Mouse (Mus musculus): Measurements from ENCODE around the gene Cald1. TPM values are rescaled to one million over a fixed set of nuclear protein-coding genes. Genes with fewer than 3 reads are reported as not detected.

The Cald1 gene
- polyA plus RNA-seq, 1 experiment = 403 TPM

DNA sequence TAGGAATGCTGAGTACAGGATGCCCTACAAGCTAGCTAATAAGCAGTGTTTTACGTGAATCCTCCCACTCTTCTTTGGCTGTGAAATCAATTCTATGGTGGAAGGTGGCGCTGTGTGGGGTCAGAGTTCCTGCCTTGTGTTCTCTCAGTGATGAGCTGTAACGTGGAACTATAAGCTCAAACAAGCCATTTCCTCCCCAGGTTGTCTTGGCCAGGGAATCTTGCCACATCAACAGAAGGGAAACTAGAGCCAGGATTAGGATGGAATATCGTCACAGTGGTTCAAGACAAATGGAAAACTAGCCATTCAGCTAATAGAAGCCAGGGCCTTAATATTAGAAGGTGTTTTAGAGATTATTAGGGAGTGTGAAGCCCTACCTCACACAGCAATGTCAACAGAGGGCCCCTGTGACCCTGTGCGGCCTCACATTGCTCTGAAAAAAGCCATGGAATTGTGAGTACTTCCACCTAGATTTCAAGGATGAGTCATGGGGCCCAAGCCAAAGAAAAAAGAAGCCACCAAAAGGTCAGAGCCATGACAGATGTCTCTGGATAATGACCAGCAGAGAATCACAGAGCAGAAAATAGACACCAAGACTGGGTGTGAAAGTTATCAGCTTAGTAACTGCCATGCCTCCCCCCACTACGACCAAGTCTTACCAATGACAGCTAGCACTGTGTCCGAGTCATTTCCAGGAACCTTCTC lies 33.0 kb upstream of the Cald1 start:
- no peaks in the 10 kb centered on the region for H3K27me3 ChIP-seq (ENCODE audit: control insufficient read depth, insufficient read depth, low read length, poor library complexity, severe bottlenecking)
- no peak overlapping the region for H3K27ac ChIP-seq (ENCODE audit: insufficient read depth, low read length)
- no peaks in the 10 kb centered on the region for H3K4me1 ChIP-seq (ENCODE audit: control insufficient read depth, insufficient read depth, low read length)
- no peak overlapping the region for H3K4me3 ChIP-seq (ENCODE audit: low read depth, low read length)
- H3K9me3 ChIP-seq (replicated peaks; ENCODE audit: control insufficient read depth, insufficient read depth, low read length, poor library complexity, severe bottlenecking) = no peaks in the 10 kb centered on the region
- no peak overlapping the region for H3K9ac ChIP-seq (ENCODE audit: low read depth, poor library complexity, severe bottlenecking)
- TF ChIP-seq EP300 (IDR thresholded peaks at IDR 0.05; ENCODE audit: insufficient read depth, low read depth, low read length) = no peak
- TF ChIP-seq CTCF (IDR thresholded peaks at IDR 0.05; ENCODE audit: low read depth, low read length) = no peak
- no peak for TF ChIP-seq POLR2A (IDR thresholded peaks at IDR 0.05; ENCODE audit: insufficient read depth, low read length)
- H3K36me3 ChIP-seq (ENCODE audit: control insufficient read depth, insufficient read depth, low read length, poor library complexity, severe bottlenecking) = no peaks in the 10 kb centered on the region

GRCm38 (mm10) chr6:34567298-34567697 lies 31.0 kb upstream of the Cald1 start:
- Histone ChIP-seq H3K9me3 (replicated peaks; ENCODE audit: control insufficient read depth, insufficient read depth, low read length, poor library complexity, severe bottlenecking) (no peaks in the 10 kb centered on the region; the same call in 1 of the 2 replicates), H3K4me1 (ENCODE audit: control insufficient read depth, insufficient read depth, low read length) (no peaks in the 10 kb centered on the region), H3K36me3 (ENCODE audit: control insufficient read depth, insufficient read depth, low read length, poor library complexity, severe bottlenecking) (no peaks in the 10 kb centered on the region), H3K4me3 (ENCODE audit: low read depth, low read length) (no peak overlapping the region), H3K27me3 (ENCODE audit: control insufficient read depth, insufficient read depth, low read length, poor library complexity, severe bottlenecking) (no peaks in the 10 kb centered on the region), H3K27ac (ENCODE audit: insufficient read depth, low read length) (no peak overlapping the region), H3K9ac (ENCODE audit: low read depth, poor library complexity, severe bottlenecking) (no peak overlapping the region)
- TF ChIP-seq CTCF (IDR thresholded peaks at IDR 0.05; ENCODE audit: low read depth, low read length) (no peak), POLR2A (IDR thresholded peaks at IDR 0.05; ENCODE audit: insufficient read depth, low read length) (no peak), EP300 (IDR thresholded peaks at IDR 0.05; ENCODE audit: insufficient read depth, low read depth, low read length) (no peak)

GRCm38 (mm10) chr6:34579504-34580068 lies 18.7 kb upstream of the Cald1 start:
- TF ChIP-seq CTCF (IDR thresholded peaks at IDR 0.05; ENCODE audit: low read depth, low read length) (no peak), EP300 (IDR thresholded peaks at IDR 0.05; ENCODE audit: insufficient read depth, low read depth, low read length) (no peak), POLR2A (IDR thresholded peaks at IDR 0.05; ENCODE audit: insufficient read depth, low read length) (no peak)
- H3K36me3 ChIP-seq (ENCODE audit: control insufficient read depth, insufficient read depth, low read length, poor library complexity, severe bottlenecking) = no peaks in the 10 kb centered on the region
- no peak overlapping the region for H3K27ac ChIP-seq (ENCODE audit: insufficient read depth, low read length)
- no peaks in the 10 kb centered on the region for H3K9me3 ChIP-seq (replicated peaks; ENCODE audit: control insufficient read depth, insufficient read depth, low read length, poor library complexity, severe bottlenecking)
- H3K9ac ChIP-seq (ENCODE audit: low read depth, poor library complexity, severe bottlenecking) = no peak overlapping the region
- H3K4me1 ChIP-seq (ENCODE audit: control insufficient read depth, insufficient read depth, low read length) = no peaks in the 10 kb centered on the region
- no peaks in the 10 kb centered on the region; the same call in 1 of the 2 replicates for H3K27me3 ChIP-seq (ENCODE audit: control insufficient read depth, insufficient read depth, low read length, poor library complexity, severe bottlenecking)
- H3K4me3 ChIP-seq (ENCODE audit: low read depth, low read length) = no peak overlapping the region

GRCm38 (mm10) chr6:34583365-34583764 lies 14.9 kb upstream of the Cald1 start:
- H3K4me1 ChIP-seq (ENCODE audit: control insufficient read depth, insufficient read depth, low read length) = no peaks in the 10 kb centered on the region
- TF ChIP-seq POLR2A (IDR thresholded peaks at IDR 0.05; ENCODE audit: insufficient read depth, low read length) (no peak), EP300 (IDR thresholded peaks at IDR 0.05; ENCODE audit: insufficient read depth, low read depth, low read length) (no peak), CTCF (IDR thresholded peaks at IDR 0.05; ENCODE audit: low read depth, low read length) (no peak)
- H3K9ac ChIP-seq (ENCODE audit: low read depth, poor library complexity, severe bottlenecking) = no peak overlapping the region
- no peak overlapping the region for H3K4me3 ChIP-seq (ENCODE audit: low read depth, low read length)
- H3K9me3 ChIP-seq (replicated peaks; ENCODE audit: control insufficient read depth, insufficient read depth, low read length, poor library complexity, severe bottlenecking) = no peaks in the 10 kb centered on the region
- H3K27ac ChIP-seq (ENCODE audit: insufficient read depth, low read length) = no peak overlapping the region
- H3K36me3 ChIP-seq (ENCODE audit: control insufficient read depth, insufficient read depth, low read length, poor library complexity, severe bottlenecking) = no peaks in the 10 kb centered on the region
- H3K27me3 ChIP-seq (ENCODE audit: control insufficient read depth, insufficient read depth, low read length, poor library complexity, severe bottlenecking) = no peaks in the 10 kb centered on the region; the same call in 1 of the 2 replicates

GRCm38 (mm10) chr6:34588066-34588465 lies 10.2 kb upstream of the Cald1 start:
- no peak overlapping the region for H3K27ac ChIP-seq (ENCODE audit: insufficient read depth, low read length)
- no peaks in the 10 kb centered on the region for H3K27me3 ChIP-seq (ENCODE audit: control insufficient read depth, insufficient read depth, low read length, poor library complexity, severe bottlenecking)
- H3K9me3 ChIP-seq (replicated peaks; ENCODE audit: control insufficient read depth, insufficient read depth, low read length, poor library complexity, severe bottlenecking) = no peaks in the 10 kb centered on the region
- TF ChIP-seq CTCF (IDR thresholded peaks at IDR 0.05; ENCODE audit: low read depth, low read length) (no peak), POLR2A (IDR thresholded peaks at IDR 0.05; ENCODE audit: insufficient read depth, low read length) (no peak), EP300 (IDR thresholded peaks at IDR 0.05; ENCODE audit: insufficient read depth, low read depth, low read length) (no peak)
- H3K36me3 ChIP-seq (ENCODE audit: control insufficient read depth, insufficient read depth, low read length, poor library complexity, severe bottlenecking) = no peaks in the 10 kb centered on the region
- H3K4me1 ChIP-seq (ENCODE audit: control insufficient read depth, insufficient read depth, low read length) = no peaks in the 10 kb centered on the region
- H3K9ac ChIP-seq (ENCODE audit: low read depth, poor library complexity, severe bottlenecking) = no peak overlapping the region
- H3K4me3 ChIP-seq (ENCODE audit: low read depth, low read length) = no peak overlapping the region

DNA sequence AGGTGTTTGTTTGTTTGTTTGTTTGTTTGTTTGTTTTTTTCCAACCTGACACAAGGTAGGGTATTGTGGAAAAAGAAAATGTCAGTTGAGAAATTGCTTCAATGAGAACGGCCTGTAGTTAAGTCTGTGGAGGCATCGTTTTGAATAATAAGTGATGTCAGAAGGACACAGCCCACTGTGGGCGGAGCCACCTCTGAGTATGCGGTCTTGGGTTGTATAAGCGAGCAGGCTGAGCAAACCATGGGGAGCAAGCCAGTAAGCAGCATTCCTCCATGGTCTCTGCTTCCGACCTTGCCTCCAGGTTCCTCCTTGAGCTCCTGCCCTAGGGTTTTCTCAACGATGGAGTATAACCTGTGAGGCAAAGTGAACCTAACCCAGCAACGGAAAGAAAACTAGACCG lies 7.6 kb upstream of the Cald1 start:
- Histone ChIP-seq H3K9me3 (replicated peaks; ENCODE audit: control insufficient read depth, insufficient read depth, low read length, poor library complexity, severe bottlenecking) (no peaks in the 10 kb centered on the region), H3K27me3 (ENCODE audit: control insufficient read depth, insufficient read depth, low read length, poor library complexity, severe bottlenecking) (no peaks in the 10 kb centered on the region), H3K4me1 (ENCODE audit: control insufficient read depth, insufficient read depth, low read length) (no peaks in the 10 kb centered on the region), H3K27ac (ENCODE audit: insufficient read depth, low read length) (no peak overlapping the region), H3K36me3 (ENCODE audit: control insufficient read depth, insufficient read depth, low read length, poor library complexity, severe bottlenecking) (no peaks in the 10 kb centered on the region), H3K4me3 (ENCODE audit: low read depth, low read length) (no peak overlapping the region), H3K9ac (ENCODE audit: low read depth, poor library complexity, severe bottlenecking) (no peak overlapping the region)
- TF ChIP-seq CTCF (IDR thresholded peaks at IDR 0.05; ENCODE audit: low read depth, low read length) = no peak
- TF ChIP-seq EP300 (IDR thresholded peaks at IDR 0.05; ENCODE audit: insufficient read depth, low read depth, low read length) = no peak
- TF ChIP-seq POLR2A (IDR thresholded peaks at IDR 0.05; ENCODE audit: insufficient read depth, low read length) = no peak

Measured in ES-Bruce4 (cell line).